Mouse (Mus musculus) telencephalon, adult 2 months (tissue): ENCODE measurements around the gene Serpina3m.
"Not testable (repeated sequence)": the region's sequence is repeated elsewhere in the genome, so short reads cannot be mapped to it uniquely, and the experiment has no call there.

ENCODE experiments used
- DNase-seq: peaks from one replicate; pipeline ENCODE4 v3.0.0-alpha.2; 2011; ENCODE audit warnings: low read depth, low spot score

The Serpina3m gene

GRCm38 (mm10) chr12:104388477-104388876 lies 50.2 kb downstream of the Serpina3m start:
- no peak for DNase-seq

- DNase-seq, result not testable (repeated sequence)
Observed at GRCm38 (mm10) chr12:104391057-104391456, 52.8 kb downstream of the Serpina3m start.

GRCm38 (mm10) chr12:104403968-104404367 lies 65.7 kb downstream of the Serpina3m start:
- DNase-seq, result no peak

GRCm38 (mm10) chr12:104406454-104406885 lies 68.2 kb downstream of the Serpina3m start, which contains the start of gene Serpina3n:
Gene Serpina3n (plus strand): TSS chr12:104406729.
- DNase-seq, result no peak

GRCm38 (mm10) chr12:104412507-104412906 lies 74.2 kb downstream of the Serpina3m start:
- DNase-seq, result no peak

GRCm38 (mm10) chr12:104414576-104414975 lies 76.3 kb downstream of the Serpina3m start:
- DNase-seq, result no peak

GRCm38 (mm10) chr12:104415625-104416315 lies 77.5 kb downstream of the Serpina3m start:
- peak; percentile 97 for DNase-seq

- no peak for DNase-seq
Observed at GRCm38 (mm10) chr12:104418340-104419135, 80.3 kb downstream of the Serpina3m start.

GRCm38 (mm10) chr12:104419136-104419462 lies 80.8 kb downstream of the Serpina3m start:
- DNase-seq, result no peak

GRCm38 (mm10) chr12:104422615-104423392 lies 84.5 kb downstream of the Serpina3m start:
- DNase-seq, result no peak

- DNase-seq, result no peak
Observed at GRCm38 (mm10) chr12:104425591-104425990, 87.3 kb downstream of the Serpina3m start.

GRCm38 (mm10) chr12:104426915-104427314 lies 88.6 kb downstream of the Serpina3m start:
- no peak for DNase-seq

- DNase-seq, result no peak
Observed at GRCm38 (mm10) chr12:104431359-104431758, 93.1 kb downstream of the Serpina3m start.

GRCm38 (mm10) chr12:104433214-104433613 lies 94.9 kb downstream of the Serpina3m start:
- no peak for DNase-seq

GRCm38 (mm10) chr12:104433951-104434735 lies 95.9 kb downstream of the Serpina3m start:
- DNase-seq, result no peak

GRCm38 (mm10) chr12:104440087-104440760 lies 101.9 kb downstream of the Serpina3m start:
- DNase-seq, result no peak

GRCm38 (mm10) chr12:104443716-104444115 lies 105.4 kb downstream of the Serpina3m start:
- DNase-seq, result no peak
